Mouse (Mus musculus) C2C12 (cell line): ENCODE measurements at regions not wholly inside any gene's neighbourhood (a gene's known extent, or its start where the extent isn't known, plus 50 kb on each side); places are given as distances from the start of the nearest gene placed in this dataset.

Experiments
- H3K27me3 ChIP-seq: one replicate; pipeline ENCODE4 v1.6.1; 2011; ENCODE audit not compliant: control insufficient read depth, insufficient read depth, insufficient read length
- H3K36me3 ChIP-seq: one replicate; pipeline ENCODE4 v1.6.1; 2011; ENCODE audit not compliant: control insufficient read depth, insufficient read depth
- H3K4me3 ChIP-seq: one replicate; pipeline ENCODE4 v1.5.1; 2011; ENCODE audit warnings: mild to moderate bottlenecking, control low read depth; ENCODE audit not compliant: poor library complexity, insufficient read depth, severe bottlenecking
- H3K79me2 ChIP-seq: one replicate; pipeline ENCODE4 v1.6.1; 2011; ENCODE audit not compliant: control insufficient read depth, insufficient read depth
- H3K79me3 ChIP-seq: one replicate; pipeline ENCODE4 v1.6.1; 2011; ENCODE audit warnings: low read depth, control low read depth
- H3ac ChIP-seq: one replicate; pipeline ENCODE3; 2011; ENCODE audit warnings: low read depth; ENCODE audit not compliant: control insufficient read depth, insufficient read length
- CEBPB ChIP-seq: IDR thresholded peaks from one replicate; pipeline ENCODE4 v1.6.1; 2011; ENCODE audit warnings: low read depth, mild to moderate bottlenecking, control low read depth, moderate library complexity
- CTCF ChIP-seq: IDR thresholded peaks from one replicate; pipeline ENCODE4 v1.5.1; 2011; ENCODE audit not compliant: control insufficient read depth, insufficient read depth, insufficient read length
- FOSL1 ChIP-seq: IDR thresholded peaks from one replicate; pipeline ENCODE4 v1.8.0; 2011; ENCODE audit warnings: mild to moderate bottlenecking, low read length; ENCODE audit not compliant: poor library complexity, insufficient read depth, severe bottlenecking
- MAX ChIP-seq: IDR thresholded peaks from one replicate; pipeline ENCODE4 v1.6.1; 2011; ENCODE audit warnings: mild to moderate bottlenecking, control low read depth
- MYOD1 ChIP-seq: IDR thresholded peaks from one replicate; pipeline ENCODE4 v1.6.1; 2011; ENCODE audit warnings: low read depth; ENCODE audit not compliant: control insufficient read depth, insufficient read length
- MYOG ChIP-seq: IDR thresholded peaks from one replicate; pipeline ENCODE4 v1.6.1; 2011; ENCODE audit not compliant: control insufficient read depth, insufficient read length; ENCODE audit errors: extremely low read depth
- USF1 ChIP-seq: IDR thresholded peaks from one replicate; pipeline ENCODE4 v1.6.1; 2011; ENCODE audit warnings: low read depth, mild to moderate bottlenecking, control low read depth, moderate library complexity

DNA sequence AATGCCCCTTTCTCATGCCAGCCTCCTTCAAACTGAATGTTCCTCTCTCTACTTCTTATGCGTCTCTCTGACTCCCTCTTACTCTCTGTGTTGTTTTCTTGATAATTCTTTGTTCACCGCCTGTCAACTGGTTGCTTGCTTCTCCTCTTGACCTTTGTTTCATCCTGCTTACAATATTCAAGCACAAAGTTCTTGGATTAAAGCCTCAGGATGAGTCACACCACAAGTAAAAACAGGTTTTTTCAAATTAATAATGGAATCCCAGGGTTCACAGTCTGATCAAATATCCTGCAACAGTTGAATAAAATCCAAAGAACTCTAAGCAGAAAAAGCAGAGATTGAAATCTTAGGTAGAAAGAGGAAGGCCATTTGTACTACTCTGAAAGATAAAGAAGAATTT, 285.9 kb upstream of the Cxadr start:
- Histone ChIP-seq H3K36me3 (no peaks in the 10 kb centered on the region), H3K27me3 (no peaks in the 10 kb centered on the region), H3K4me3 (no peak overlapping the region), H3ac (no peak overlapping the region), H3K79me2 (no peaks in the 10 kb centered on the region), H3K79me3 (no peaks in the 10 kb centered on the region)
- no peak for TF ChIP-seq USF1

- Histone ChIP-seq H3K4me3 (no peak overlapping the region), H3K79me3 (no peaks in the 10 kb centered on the region), H3K27me3 (no peaks in the 10 kb centered on the region), H3ac (no peak overlapping the region), H3K79me2 (no peaks in the 10 kb centered on the region), H3K36me3 (no peaks in the 10 kb centered on the region)
- no peak for TF ChIP-seq MYOD1
Observed at GRCm38 (mm10) chr16:78013049-78013819, 288.1 kb upstream of the Cxadr start.

DNA sequence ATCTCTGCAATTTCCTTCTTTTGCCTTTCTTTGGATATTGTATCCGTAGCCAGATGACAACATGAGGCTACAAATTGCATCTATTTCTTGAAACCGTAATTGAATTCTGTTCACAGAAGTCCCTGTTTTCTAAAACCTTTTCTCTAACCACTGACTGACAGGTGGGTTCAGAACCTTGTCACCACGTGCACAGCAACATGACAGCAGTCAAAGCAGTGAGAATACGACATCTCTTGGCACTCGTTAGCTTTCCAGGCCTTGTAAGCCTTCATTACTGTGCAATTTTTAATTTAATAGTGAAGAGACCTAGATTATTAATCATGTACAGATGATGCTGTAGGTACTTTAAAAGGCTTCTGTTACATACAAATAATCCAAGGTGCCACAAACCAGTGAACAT, 297.3 kb upstream of the Cxadr start:
- Histone ChIP-seq H3K79me2 (no peaks in the 10 kb centered on the region), H3K4me3 (no peak overlapping the region), H3K36me3 (no peaks in the 10 kb centered on the region), H3K79me3 (no peaks in the 10 kb centered on the region), H3K27me3 (no peaks in the 10 kb centered on the region), H3ac (no peak overlapping the region)
- TF ChIP-seq MYOD1, result no peak
- no peak for TF ChIP-seq CEBPB
- TF ChIP-seq MAX, result no peak
- no peak for TF ChIP-seq CTCF
- TF ChIP-seq MYOG, result no peak
- TF ChIP-seq USF1, result no peak
- no peak for TF ChIP-seq FOSL1

GRCm38 (mm10) chr16:77992986-77993385, 308.3 kb upstream of the Cxadr start:
- Histone ChIP-seq H3K79me3 (no peaks in the 10 kb centered on the region), H3K27me3 (no peaks in the 10 kb centered on the region), H3K4me3 (no peak overlapping the region), H3ac (no peak overlapping the region), H3K36me3 (no peaks in the 10 kb centered on the region), H3K79me2 (no peaks in the 10 kb centered on the region)
- TF ChIP-seq MYOG (no peak), FOSL1 (no peak)

- Histone ChIP-seq H3K79me2 (no peaks in the 10 kb centered on the region), H3K27me3 (no peaks in the 10 kb centered on the region), H3K36me3 (no peaks in the 10 kb centered on the region), H3K79me3 (no peaks in the 10 kb centered on the region), H3K4me3 (no peak overlapping the region), H3ac (no peak overlapping the region)
- TF ChIP-seq FOSL1, result no peak
- TF ChIP-seq USF1, result no peak
- TF ChIP-seq MAX, result no peak
- TF ChIP-seq CTCF, result no peak
Observed at GRCm38 (mm10) chr16:77989791-77990325, 311.4 kb upstream of the Cxadr start.

DNA sequence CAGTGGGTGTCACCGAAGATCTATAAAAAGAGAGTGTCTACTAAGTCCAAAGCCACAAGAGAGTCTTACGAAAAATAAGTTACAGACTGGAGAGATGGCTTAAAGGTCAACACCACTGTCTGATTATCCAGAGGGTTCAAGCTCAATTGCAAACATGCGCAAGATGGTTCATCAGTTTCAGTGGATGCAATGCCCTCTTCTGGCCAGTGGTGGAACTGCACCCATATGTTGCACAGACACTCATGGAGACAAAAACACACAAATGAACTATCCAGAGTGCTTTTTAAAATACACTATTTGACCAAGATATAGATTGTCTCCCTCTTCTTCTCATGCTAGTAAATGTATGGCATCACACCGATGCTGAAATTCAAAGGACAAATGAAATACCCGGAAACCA, 312.1 kb upstream of the Cxadr start:
- Histone ChIP-seq H3K79me3 (no peaks in the 10 kb centered on the region), H3K4me3 (no peak overlapping the region), H3K27me3 (no peaks in the 10 kb centered on the region), H3ac (no peak overlapping the region), H3K79me2 (no peaks in the 10 kb centered on the region), H3K36me3 (no peaks in the 10 kb centered on the region)
- TF ChIP-seq USF1 (no peak), MYOD1 (no peak), CTCF (no peak), CEBPB (no peak)
